Mouse (Mus musculus): Measurements from ENCODE around the gene Calcrl.

DNA sequence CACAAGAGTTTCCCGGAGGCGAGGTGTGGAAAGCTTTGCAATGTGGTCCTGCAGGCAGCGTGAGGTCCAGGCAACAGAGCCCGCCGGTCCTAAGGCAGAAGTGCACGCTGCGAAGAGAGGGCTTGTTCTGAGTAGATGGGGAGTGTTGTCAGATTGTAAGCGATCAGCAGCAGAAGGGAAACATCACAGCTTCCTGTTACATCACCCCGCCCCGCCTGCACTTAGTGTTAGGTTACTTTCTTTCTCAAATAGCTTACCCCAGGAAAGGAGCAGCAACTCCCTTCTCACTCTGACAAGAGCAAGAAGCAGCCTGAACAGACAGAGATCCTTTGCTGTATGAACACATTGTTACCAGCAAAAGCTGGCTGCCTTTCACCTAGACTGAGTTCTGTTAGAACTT, at the start of gene Calcrl:
- TF ChIP-seq CTCF (IDR thresholded peaks at IDR 0.05; ENCODE audit: low read depth) (no peak), EP300 (optimal IDR thresholded peaks at IDR 0.05) (no peak)
